Mouse (Mus musculus) ES-Bruce4 (cell line): Measurements from ENCODE around the gene Corin. TPM values are rescaled to one million over a fixed set of nuclear protein-coding genes. Genes with fewer than 3 reads are reported as not detected.

Source experiments
- H3K27ac ChIP-seq: 2 replicates; pipeline ENCODE4 v1.5.1; 2012; ENCODE audit warnings: low read length, inconsistent platforms; ENCODE audit not compliant: insufficient read depth
- H3K27me3 ChIP-seq: 2 replicates; pipeline ENCODE4 v1.6.1; 2012; ENCODE audit warnings: mild to moderate bottlenecking, low read length, inconsistent platforms; ENCODE audit not compliant: control insufficient read depth, poor library complexity, insufficient read depth, severe bottlenecking
- H3K36me3 ChIP-seq: 2 replicates; pipeline ENCODE4 v1.6.1; 2012; ENCODE audit warnings: inconsistent platforms, mild to moderate bottlenecking, low read length, moderate library complexity; ENCODE audit not compliant: control insufficient read depth, poor library complexity, insufficient read depth, severe bottlenecking
- H3K4me1 ChIP-seq: one replicate; pipeline ENCODE4 v1.8.1; 2011; ENCODE audit warnings: low read length; ENCODE audit not compliant: control insufficient read depth, insufficient read depth
- H3K4me3 ChIP-seq: 2 replicates; pipeline ENCODE4 v1.5.1; 2011; ENCODE audit warnings: low read depth, mild to moderate bottlenecking, low read length
- H3K9ac ChIP-seq: 2 replicates; pipeline ENCODE4 v1.6.1; 2012; ENCODE audit warnings: low read depth, mild to moderate bottlenecking, inconsistent platforms; ENCODE audit not compliant: poor library complexity, severe bottlenecking
- H3K9me3 ChIP-seq: replicated peaks from 2 replicates; pipeline ENCODE4 v1.6.1; 2012; ENCODE audit warnings: mild to moderate bottlenecking, low read length, inconsistent platforms; ENCODE audit not compliant: control insufficient read depth, poor library complexity, insufficient read depth, severe bottlenecking
- CTCF ChIP-seq: IDR thresholded peaks from one replicate; pipeline ENCODE4 v1.8.1; 2011; ENCODE audit warnings: low read depth, low read length
- EP300 ChIP-seq: IDR thresholded peaks from 2 replicates; pipeline ENCODE4 v1.6.1; 2011; ENCODE audit warnings: low read depth, low read length; ENCODE audit not compliant: insufficient read depth
- POLR2A ChIP-seq: IDR thresholded peaks from one replicate; pipeline ENCODE4 v1.8.1; 2011; ENCODE audit warnings: low read length; ENCODE audit not compliant: insufficient read depth
- polyA plus RNA-seq: library from polyadenylated mRNA; stranded (reverse); fragments of >200 nt; gene quantifications from 2 replicates; pipeline ENCODE4 v1.2.4, GENCODE M21; 2011; ENCODE audit warnings: low read depth; ENCODE audit not compliant: missing spikeins, insufficient read depth, insufficient read length

Gene Corin
- polyA plus RNA-seq, 1 experiment: 0.63 TPM

- H3K4me3 ChIP-seq: no peak overlapping the region
- no peak for TF ChIP-seq EP300
- no peak for TF ChIP-seq CTCF
- no peak for TF ChIP-seq POLR2A
- no peak overlapping the region for H3K9ac ChIP-seq
- H3K27me3 ChIP-seq: no peaks in the 10 kb centered on the region
- H3K9me3 ChIP-seq: no peaks in the 10 kb centered on the region
- no peaks in the 10 kb centered on the region for H3K4me1 ChIP-seq
- H3K27ac ChIP-seq: no peak overlapping the region
- H3K36me3 ChIP-seq: no peaks in the 10 kb centered on the region
Measured at GRCm38 (mm10) chr5:72298418-72299104, 205.7 kb downstream of the Corin start.

- no peaks in the 10 kb centered on the region for H3K4me1 ChIP-seq
- no peak overlapping the region for H3K4me3 ChIP-seq
- no peaks in the 10 kb centered on the region; the same call in 1 of the 2 replicates for H3K27me3 ChIP-seq
- no peak overlapping the region for H3K9ac ChIP-seq
- peaks cover 2% of the 10 kb centered on the region; the same call in 1 of the 2 replicates for H3K36me3 ChIP-seq
- no peak overlapping the region for H3K27ac ChIP-seq
- H3K9me3 ChIP-seq: no peaks in the 10 kb centered on the region
- TF ChIP-seq CTCF: no peak
- TF ChIP-seq EP300: no peak
- TF ChIP-seq POLR2A: no peak
Measured at GRCm38 (mm10) chr5:72285077-72285476, 219.2 kb downstream of the Corin start.

GRCm38 (mm10) chr5:72282907-72283306 is 221.4 kb downstream of the Corin start:
- H3K36me3 ChIP-seq: peaks cover 2% of the 10 kb centered on the region; the same call in 1 of the 2 replicates
- H3K27ac ChIP-seq: no peak overlapping the region
- H3K27me3 ChIP-seq: no peaks in the 10 kb centered on the region; the same call in 1 of the 2 replicates
- no peak for TF ChIP-seq CTCF
- no peak for TF ChIP-seq EP300
- no peak for TF ChIP-seq POLR2A
- no peak overlapping the region for H3K4me3 ChIP-seq
- no peak overlapping the region for H3K9ac ChIP-seq
- H3K4me1 ChIP-seq: no peaks in the 10 kb centered on the region
- no peaks in the 10 kb centered on the region for H3K9me3 ChIP-seq

GRCm38 (mm10) chr5:72269652-72270051 is 234.6 kb downstream of the Corin start:
- Histone ChIP-seq H3K4me1 (no peaks in the 10 kb centered on the region), H3K27ac (no peak overlapping the region), H3K4me3 (no peak overlapping the region), H3K9me3 (no peaks in the 10 kb centered on the region), H3K9ac (no peak overlapping the region), H3K27me3 (no peaks in the 10 kb centered on the region), H3K36me3 (no peaks in the 10 kb centered on the region; the same call in 1 of the 2 replicates)
- TF ChIP-seq CTCF (no peak), POLR2A (no peak), EP300 (no peak)

GRCm38 (mm10) chr5:72269204-72269603 is 235.1 kb downstream of the Corin start:
- TF ChIP-seq EP300: no peak
- no peak for TF ChIP-seq POLR2A
- no peak for TF ChIP-seq CTCF
- Histone ChIP-seq H3K27ac (no peak overlapping the region), H3K36me3 (no peaks in the 10 kb centered on the region; the same call in 1 of the 2 replicates), H3K9me3 (no peaks in the 10 kb centered on the region), H3K4me1 (no peaks in the 10 kb centered on the region), H3K4me3 (no peak overlapping the region), H3K27me3 (no peaks in the 10 kb centered on the region), H3K9ac (no peak overlapping the region)

GRCm38 (mm10) chr5:72266955-72267535 is 237.2 kb downstream of the Corin start:
- TF ChIP-seq EP300 (no peak), CTCF (no peak), POLR2A (no peak)
- Histone ChIP-seq H3K36me3 (no peaks in the 10 kb centered on the region; the same call in 1 of the 2 replicates), H3K9ac (no peak overlapping the region), H3K4me1 (no peaks in the 10 kb centered on the region), H3K9me3 (no peaks in the 10 kb centered on the region), H3K27me3 (no peaks in the 10 kb centered on the region), H3K27ac (no peak overlapping the region), H3K4me3 (no peak overlapping the region)
